Mouse (Mus musculus): ENCODE measurements at regions not wholly inside any gene's neighbourhood (a gene's known extent, or its start where the extent isn't known, plus 50 kb on each side); places are given as distances from the start of the nearest gene placed in this dataset.
A peak's percentile ranks its signal among the peaks of the same experiment; 100 is the strongest.
"Not testable (repeated sequence)": the region's sequence is repeated elsewhere in the genome, so short reads cannot be mapped to it uniquely, and the experiment has no call there.

DNA sequence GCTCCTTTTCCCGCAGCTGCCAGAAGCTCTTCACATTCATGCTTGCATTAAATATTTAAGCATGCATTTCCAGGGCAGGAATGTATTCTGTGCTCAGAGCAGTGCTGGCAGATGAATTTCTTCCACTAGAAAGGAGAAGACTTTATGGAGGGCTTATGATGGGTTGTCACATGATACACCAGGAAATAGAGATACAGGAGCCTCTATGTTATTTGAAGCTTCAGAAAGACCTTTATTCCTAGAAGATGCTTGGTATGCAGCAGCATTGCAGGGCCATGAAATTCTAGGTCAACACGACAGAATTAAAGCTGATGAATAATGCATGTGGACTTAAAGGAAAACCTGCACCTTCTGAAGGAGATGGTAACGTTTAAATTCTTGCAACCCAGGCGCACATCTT lies 212.1 kb downstream of the Adgrg6 start:
- TF ChIP-seq CTCF (IDR thresholded peaks at IDR 0.05), result no peak
- no peak for DNase-seq
- no peak overlapping the region for H3K27ac ChIP-seq
- intact Hi-C loops (cut with DNase I), result no loop called here
- no peak overlapping the region for H3K4me3 ChIP-seq

DNA sequence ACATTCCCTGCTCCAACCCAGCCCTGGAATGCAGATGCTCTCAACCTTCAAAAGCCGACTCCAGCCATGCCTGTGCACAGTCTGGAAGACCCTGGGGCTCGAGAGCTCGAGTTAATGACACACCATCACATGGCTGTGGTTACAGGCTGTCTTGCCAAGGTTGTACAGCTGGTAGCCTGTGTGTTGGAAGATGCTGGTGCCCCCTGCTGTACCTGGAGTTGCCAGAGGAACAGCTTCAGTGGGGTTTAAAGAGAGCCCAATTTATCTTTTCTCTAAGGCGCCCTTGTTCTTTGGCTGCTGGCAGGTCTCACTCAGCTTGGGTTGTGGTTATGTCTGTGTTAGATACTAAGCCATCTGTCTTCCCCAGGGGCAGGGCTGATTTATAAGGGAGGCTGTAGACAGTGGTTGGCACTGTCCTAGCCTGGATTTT lies 212.8 kb downstream of the Adgrg6 start:
- no peak overlapping the region for H3K4me3 ChIP-seq
- peak; percentile 38 for DNase-seq
- peak overlapping the region; percentile 24 for H3K27ac ChIP-seq
- TF ChIP-seq CTCF (IDR thresholded peaks at IDR 0.05), result no peak
- intact Hi-C loops (cut with DNase I), result no loop called here

DNA sequence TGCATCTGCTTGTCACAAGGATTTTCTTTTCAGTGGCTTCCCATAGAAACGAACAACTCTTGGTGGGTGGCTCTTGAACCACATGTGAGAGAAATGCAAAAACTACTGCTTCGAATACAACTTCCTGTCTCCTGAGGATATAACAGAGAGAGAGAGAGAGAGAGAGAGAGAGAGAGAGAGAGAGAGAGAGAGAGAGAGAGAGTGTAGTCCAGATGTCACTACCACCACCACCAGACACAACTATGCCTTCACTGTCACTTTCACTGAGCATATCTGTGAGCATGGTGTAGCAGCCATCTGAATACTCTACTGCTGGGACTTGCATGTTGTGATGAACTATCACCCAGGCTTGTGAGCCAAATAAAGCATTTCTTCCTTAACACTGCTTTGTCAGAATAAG lies 216.6 kb downstream of the Adgrg6 start:
- Histone ChIP-seq H3K4me3 (no peak overlapping the region), H3K27ac (no peak overlapping the region)
- TF ChIP-seq CTCF (IDR thresholded peaks at IDR 0.05), result no peak
- DNase-seq, result no peak
- intact Hi-C loops (cut with DNase I), result no loop called here

DNA sequence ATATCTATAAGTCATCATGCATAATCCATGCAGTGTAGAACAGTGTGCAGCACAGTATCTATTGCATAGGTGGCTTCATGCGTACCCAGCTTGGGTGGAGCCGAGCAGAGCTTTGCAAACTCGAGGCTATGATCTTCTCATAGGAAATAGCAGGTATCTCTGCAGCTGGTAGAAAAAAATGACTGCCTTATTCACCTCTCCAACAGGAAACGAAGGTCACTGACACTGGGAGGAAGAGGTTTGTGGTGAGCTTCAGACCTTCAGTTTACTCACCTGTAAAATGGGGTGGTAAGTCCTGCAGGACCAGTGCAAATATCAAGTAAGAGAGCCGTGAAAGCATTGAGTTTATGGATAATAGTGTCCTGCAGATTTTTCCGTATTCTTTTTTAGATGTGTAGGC lies 219.2 kb downstream of the Adgrg6 start:
- no peak for DNase-seq
- H3K4me3 ChIP-seq, result no peak overlapping the region
- intact Hi-C loops (cut with DNase I), result no loop called here
- no peak for TF ChIP-seq CTCF (IDR thresholded peaks at IDR 0.05)
- H3K27ac ChIP-seq, result no peak overlapping the region

DNA sequence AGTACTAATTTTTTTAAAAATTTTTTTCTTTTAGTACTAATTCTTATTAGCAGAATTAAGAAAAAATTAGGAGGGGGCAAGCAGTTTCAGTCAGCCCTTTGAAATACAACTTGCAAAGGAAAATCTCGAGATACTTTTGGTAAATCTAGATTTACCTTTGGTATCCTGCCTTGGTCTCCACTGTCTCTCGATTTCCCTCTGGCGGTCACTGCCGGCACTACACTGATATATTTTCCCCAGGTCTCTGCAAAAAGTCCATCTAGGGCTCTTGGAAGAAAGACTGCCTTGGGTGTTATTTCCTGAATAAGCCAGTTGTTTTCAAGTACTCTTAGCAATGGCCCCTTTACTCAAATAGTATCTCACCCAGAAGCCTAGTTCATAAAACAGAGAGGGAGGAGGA lies 224.0 kb downstream of the Adgrg6 start:
- H3K4me3 ChIP-seq, result no peak overlapping the region
- TF ChIP-seq CTCF (IDR thresholded peaks at IDR 0.05), result peak; percentile 89
- H3K27ac ChIP-seq, result peak overlapping the region; percentile 24; the same call in 1 of the 2 replicates
- intact Hi-C loops (cut with DNase I), result loop anchor here (1.0 to 5.0 kb wide), 4 partner anchors 70 to 1304 kb away; no protein-coding TSS in a partner anchor
- DNase-seq, result peak; percentile 79

DNA sequence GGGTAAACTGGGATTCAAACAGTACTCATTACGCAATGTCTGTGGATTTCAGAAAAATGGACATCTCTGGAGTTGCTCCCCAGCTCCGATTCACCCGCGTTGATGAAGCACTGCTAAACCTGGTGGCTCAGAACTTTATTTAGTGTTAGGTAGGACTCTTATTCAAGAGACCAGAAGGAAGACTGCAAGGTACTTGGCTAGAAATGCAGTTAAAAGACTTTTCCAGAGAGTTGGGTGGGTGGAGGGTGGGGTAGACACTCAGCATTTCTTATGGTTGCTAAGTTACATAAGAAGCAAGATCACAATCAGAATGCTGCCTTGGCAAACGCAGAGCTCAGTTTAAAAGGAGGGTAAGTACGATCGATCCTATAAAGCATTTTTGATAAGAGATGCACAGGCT lies 230.2 kb downstream of the Adgrg6 start:
- no peak for TF ChIP-seq CTCF (IDR thresholded peaks at IDR 0.05)
- intact Hi-C loops (cut with DNase I), result no loop called here
- DNase-seq, result no peak
- H3K27ac ChIP-seq, result no peak overlapping the region
- no peak overlapping the region for H3K4me3 ChIP-seq

DNA sequence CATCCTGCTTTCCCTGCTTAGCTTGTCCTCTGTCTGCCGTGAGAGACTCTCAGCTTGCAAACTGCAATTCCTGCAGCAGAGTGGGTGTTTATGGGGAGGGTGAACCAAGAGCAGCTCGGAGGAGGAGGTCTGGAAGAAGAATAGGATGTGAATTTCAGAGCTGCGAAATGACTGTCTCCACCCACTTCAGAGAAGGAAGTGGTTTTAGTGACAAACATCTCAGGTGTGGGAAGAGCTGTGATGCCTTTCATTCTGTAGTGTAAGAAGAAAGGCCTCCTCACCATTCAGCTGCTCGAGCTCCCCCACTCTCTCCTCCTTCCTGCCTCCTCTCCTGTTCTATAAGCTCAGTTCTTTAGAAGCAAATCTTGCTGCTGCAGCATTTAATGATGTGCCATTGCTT lies 230.9 kb downstream of the Adgrg6 start:
- intact Hi-C loops (cut with DNase I), result no loop called here
- Histone ChIP-seq H3K27ac (no peak overlapping the region), H3K4me3 (no peak overlapping the region)
- TF ChIP-seq CTCF (IDR thresholded peaks at IDR 0.05), result no peak
- no peak for DNase-seq

DNA sequence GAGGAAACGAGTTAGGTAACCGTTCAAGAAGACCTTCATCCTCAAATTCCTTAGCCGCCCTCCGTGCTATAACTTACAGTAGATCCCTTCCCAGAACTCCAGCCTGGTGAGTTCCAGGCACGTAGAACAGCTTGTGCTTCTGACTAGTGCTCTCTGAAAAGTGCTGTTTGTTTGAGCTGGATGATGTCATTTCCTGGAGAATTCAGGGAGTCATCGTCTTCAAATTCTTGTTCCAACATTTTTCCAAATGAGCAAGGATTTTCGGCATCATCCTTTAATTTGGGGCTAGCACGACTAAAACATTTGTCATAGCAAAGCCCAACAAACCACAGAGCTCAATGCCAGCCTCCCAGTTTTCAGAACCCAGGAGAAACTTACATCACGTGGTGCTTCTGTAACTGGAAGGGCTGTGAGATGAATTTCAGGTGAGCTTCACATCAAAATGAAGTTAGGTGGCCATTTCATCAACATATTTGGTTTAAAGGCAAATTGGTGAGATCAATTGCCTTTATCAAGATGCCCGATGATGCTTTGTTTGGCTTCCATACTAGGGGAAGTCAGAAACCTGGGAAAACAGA lies 231.4 kb downstream of the Adgrg6 start:
- intact Hi-C loops (cut with DNase I), result no loop called here
- H3K4me3 ChIP-seq, result no peak overlapping the region
- TF ChIP-seq CTCF (IDR thresholded peaks at IDR 0.05), result no peak
- H3K27ac ChIP-seq, result no peak overlapping the region
- DNase-seq, result no peak

DNA sequence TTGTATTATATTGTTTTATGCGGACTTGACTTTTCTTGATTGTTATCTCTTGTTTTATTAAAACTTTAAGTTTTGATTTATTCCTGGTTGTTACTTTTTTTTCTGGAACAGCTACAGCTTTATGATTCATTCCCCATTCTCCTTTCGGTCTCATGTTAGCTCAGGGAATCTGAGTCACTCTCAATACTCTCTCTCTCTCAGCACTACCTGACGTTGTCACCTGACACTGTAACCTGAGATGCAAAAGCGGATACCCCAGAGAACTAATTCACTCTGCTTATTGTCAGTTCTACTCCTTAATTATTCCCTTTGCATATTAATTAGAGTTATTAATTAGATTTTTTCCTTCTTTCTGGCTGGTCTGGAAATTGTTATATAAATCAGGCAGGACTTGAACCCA lies 232.5 kb downstream of the Adgrg6 start:
- no peak for TF ChIP-seq CTCF (IDR thresholded peaks at IDR 0.05)
- intact Hi-C loops (cut with DNase I), result no loop called here
- H3K27ac ChIP-seq, result no peak overlapping the region
- DNase-seq, result no peak
- no peak overlapping the region for H3K4me3 ChIP-seq

DNA sequence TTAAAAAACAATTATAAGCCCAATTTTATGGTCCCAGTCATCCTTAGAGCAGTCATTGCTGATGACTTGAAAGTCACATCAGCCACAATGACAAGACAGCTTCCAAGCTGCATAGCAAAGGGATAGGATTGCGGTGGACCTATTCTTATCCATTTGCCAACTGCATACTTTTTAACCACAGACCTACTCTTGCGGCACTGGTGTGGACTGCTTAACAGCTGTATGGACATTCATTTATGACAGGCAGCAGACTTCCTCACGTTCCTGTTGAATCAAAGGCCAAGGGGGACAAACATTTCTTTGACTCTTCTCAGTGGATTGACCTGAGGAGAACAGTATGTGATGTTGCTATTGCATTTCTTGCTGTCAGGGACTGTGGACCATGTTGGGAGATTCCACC lies 233.5 kb downstream of the Adgrg6 start:
- intact Hi-C loops (cut with DNase I), result no loop called here
- no peak for DNase-seq
- no peak overlapping the region for H3K27ac ChIP-seq
- H3K4me3 ChIP-seq, result no peak overlapping the region
- no peak for TF ChIP-seq CTCF (IDR thresholded peaks at IDR 0.05)

DNA sequence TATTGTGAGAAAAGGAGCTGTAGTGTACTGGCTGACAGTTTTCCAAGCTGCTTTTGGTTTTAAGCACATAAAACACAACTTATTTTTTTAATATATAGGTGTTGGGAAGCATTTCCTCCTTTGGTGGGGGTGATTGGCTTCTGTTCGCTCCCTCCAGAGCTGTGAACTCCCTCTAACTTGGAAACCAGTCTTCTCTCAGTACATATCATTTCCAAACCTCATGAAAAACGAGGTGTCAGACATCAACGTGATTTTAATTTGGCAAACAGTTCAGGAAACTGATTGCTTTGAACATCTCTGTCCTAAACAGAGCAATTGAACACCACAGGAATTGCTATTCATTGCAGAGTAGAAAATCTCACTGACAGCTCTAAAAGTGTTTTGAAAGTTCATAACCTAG lies 238.6 kb downstream of the Adgrg6 start:
- DNase-seq, result no peak
- no peak for TF ChIP-seq CTCF (IDR thresholded peaks at IDR 0.05)
- H3K4me3 ChIP-seq, result no peak overlapping the region
- intact Hi-C loops (cut with DNase I), result no loop called here
- H3K27ac ChIP-seq, result no peak overlapping the region

DNA sequence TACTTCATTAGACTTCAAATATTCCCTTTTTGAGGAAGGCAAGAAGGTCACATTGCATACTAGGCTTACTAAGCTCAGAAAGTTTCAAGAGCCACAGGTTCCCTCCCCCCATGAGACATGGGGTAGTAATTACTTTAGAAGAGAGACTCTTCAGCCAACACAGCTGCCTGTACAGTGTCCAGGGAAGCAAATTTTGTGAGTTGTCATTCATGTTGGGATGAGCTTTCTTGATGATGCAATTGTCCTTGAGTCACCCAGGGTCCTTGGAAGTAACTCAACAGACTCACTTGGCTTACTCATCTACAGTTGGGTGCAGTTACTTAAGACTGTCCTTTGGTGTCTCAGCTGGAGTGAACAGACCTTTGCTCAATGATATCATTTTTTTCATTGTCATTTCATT lies 242.0 kb downstream of the Adgrg6 start:
- TF ChIP-seq CTCF (IDR thresholded peaks at IDR 0.05), result no peak
- intact Hi-C loops (cut with DNase I), result no loop called here
- H3K4me3 ChIP-seq, result no peak overlapping the region
- peak; percentile 49 for DNase-seq
- H3K27ac ChIP-seq, result no peak overlapping the region

DNA sequence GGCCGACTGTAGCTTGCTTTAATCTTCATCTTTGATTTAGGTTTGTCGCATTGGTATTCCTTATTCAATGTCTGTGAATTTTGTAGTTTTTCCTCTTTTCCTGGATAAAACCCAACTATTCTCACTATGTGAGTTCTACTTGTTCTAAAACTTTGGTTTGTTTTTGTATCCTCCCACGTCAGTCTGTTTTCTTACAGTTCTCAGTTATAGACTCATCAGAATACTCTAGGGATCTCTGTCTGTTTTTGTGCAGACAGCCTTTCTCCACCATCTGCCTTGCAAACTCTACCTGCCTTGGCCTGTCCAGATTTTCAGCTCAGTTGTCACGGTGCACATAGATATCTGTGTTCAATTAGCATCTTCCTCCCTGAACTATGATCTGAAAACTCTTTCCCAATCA lies 249.3 kb downstream of the Adgrg6 start:
- Histone ChIP-seq H3K4me3 (no peak overlapping the region), H3K27ac (no peak overlapping the region)
- no peak for DNase-seq
- TF ChIP-seq CTCF (IDR thresholded peaks at IDR 0.05), result no peak
- intact Hi-C loops (cut with DNase I), result no loop called here

DNA sequence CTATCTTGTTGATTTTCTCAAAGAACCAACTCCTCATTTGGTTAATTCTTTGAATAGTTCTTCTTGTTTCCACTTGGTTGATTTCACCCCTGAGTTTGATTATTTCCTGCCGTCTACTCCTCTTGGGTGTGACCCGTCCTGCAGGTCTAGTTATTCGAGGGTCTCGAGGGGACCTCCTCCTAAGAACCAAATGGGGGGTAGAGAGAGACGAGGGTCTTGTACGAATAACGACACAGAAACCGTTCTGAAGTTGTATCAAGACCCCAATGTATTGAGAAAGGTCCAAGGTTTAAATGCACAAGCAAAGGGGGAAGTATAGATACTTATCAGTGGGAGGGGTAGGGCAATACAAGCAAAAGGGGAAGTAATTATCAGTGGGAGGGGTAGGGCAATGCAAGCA lies 252.8 kb downstream of the Adgrg6 start:
- H3K4me3 ChIP-seq; DNase-seq; intact Hi-C loops (cut with DNase I); H3K27ac ChIP-seq: not testable (repeated sequence)

Data from gastrocnemius, adult 2 months (tissue).